Mouse (Mus musculus): ENCODE results near the gene Tmem160.

The Tmem160 gene

GRCm38 (mm10) chr7:16441241-16441640 is 11.3 kb upstream of the Tmem160 start:
- DNase-seq (ENCODE audit: low spot score in 2 of 2), result no peak

GRCm38 (mm10) chr7:16451656-16452055 is 923 bp upstream of the Tmem160 start:
- no peak for DNase-seq (ENCODE audit: low spot score in 2 of 2)

GRCm38 (mm10) chr7:16453118-16453711 is 636 bp downstream of the Tmem160 start:
- DNase-seq (ENCODE audit: low spot score in 2 of 2), result no peak

- no peak for DNase-seq (ENCODE audit: low spot score in 2 of 2)
These were observed 2.4 kb downstream of the Tmem160 start for GRCm38 (mm10) chr7:16455016-16455415.

GRCm38 (mm10) chr7:16456289-16456688 is 3.7 kb downstream of the Tmem160 start:
- no peak for DNase-seq (ENCODE audit: low spot score in 2 of 2)

GRCm38 (mm10) chr7:16460566-16460965 is 8.0 kb downstream of the Tmem160 start:
- no peak for DNase-seq (ENCODE audit: low spot score in 2 of 2)

GRCm38 (mm10) chr7:16461151-16461550 is 8.6 kb downstream of the Tmem160 start:
- no peak for DNase-seq (ENCODE audit: low spot score in 2 of 2)

GRCm38 (mm10) chr7:16461705-16462104 is 9.1 kb downstream of the Tmem160 start:
- no peak for DNase-seq (ENCODE audit: low spot score in 2 of 2)

GRCm38 (mm10) chr7:16463214-16463613 is 10.6 kb downstream of the Tmem160 start:
- peak; percentile 61 to 85 for DNase-seq (ENCODE audit: low spot score in 2 of 2)

- DNase-seq (ENCODE audit: low spot score in 2 of 2), result peak; percentile 49 to 82
These were observed 12.6 kb downstream of the Tmem160 start for GRCm38 (mm10) chr7:16465160-16465559.

GRCm38 (mm10) chr7:16465568-16465967 is 13.0 kb downstream of the Tmem160 start:
- DNase-seq (ENCODE audit: low spot score in 2 of 2), result no peak

GRCm38 (mm10) chr7:16466565-16466964 is 14.0 kb downstream of the Tmem160 start:
- no peak for DNase-seq (ENCODE audit: low spot score in 2 of 2)

- no peak for DNase-seq (ENCODE audit: low spot score in 2 of 2)
These were observed 15.5 kb downstream of the Tmem160 start for GRCm38 (mm10) chr7:16468115-16468514.

GRCm38 (mm10) chr7:16471549-16471948 is 19.0 kb downstream of the Tmem160 start:
- DNase-seq (ENCODE audit: low spot score in 2 of 2), result no peak

GRCm38 (mm10) chr7:16472116-16472709 is 19.6 kb downstream of the Tmem160 start:
- no peak for DNase-seq (ENCODE audit: low spot score in 2 of 2)

GRCm38 (mm10) chr7:16473847-16474246 is 21.3 kb downstream of the Tmem160 start:
- DNase-seq (ENCODE audit: low spot score in 2 of 2), result no peak

GRCm38 (mm10) chr7:16474445-16474844 is 21.9 kb downstream of the Tmem160 start:
- no peak for DNase-seq (ENCODE audit: low spot score in 2 of 2)

- DNase-seq (ENCODE audit: low spot score in 2 of 2), result no peak
These were observed 22.7 kb downstream of the Tmem160 start for GRCm38 (mm10) chr7:16475321-16475720.

- DNase-seq (ENCODE audit: low spot score in 2 of 2), result no peak
These were observed 23.4 kb downstream of the Tmem160 start for GRCm38 (mm10) chr7:16475764-16476599.

GRCm38 (mm10) chr7:16476600-16476989 is 24.0 kb downstream of the Tmem160 start:
- DNase-seq (ENCODE audit: low spot score in 2 of 2), result no peak

- DNase-seq (ENCODE audit: low spot score in 2 of 2), result no peak
These were observed 25.0 kb downstream of the Tmem160 start, which contains the start of gene Npas1 for GRCm38 (mm10) chr7:16477628-16478027. TSS of gene Npas1 (minus strand) at chr7:16477728.

GRCm38 (mm10) chr7:16488816-16489215 is 36.2 kb downstream of the Tmem160 start:
- DNase-seq (ENCODE audit: low spot score in 2 of 2), result no peak

- DNase-seq (ENCODE audit: low spot score in 2 of 2), result no peak
These were observed 37.4 kb downstream of the Tmem160 start for GRCm38 (mm10) chr7:16489948-16490347.

Data from urinary bladder, postnatal 4 days (tissue).